Mouse (Mus musculus) brain, embryonic 14.5 days (tissue): Measurements from ENCODE around the gene Faap100.

ENCODE experiments used
- CTCF ChIP-seq: fragments of 200-500 bp; IDR thresholded peaks from 2 replicates; pipeline ENCODE4 v1.5.1; 2012; ENCODE audit warnings: inconsistent platforms, mild to moderate bottlenecking, moderate library complexity, borderline replicate concordance; ENCODE audit not compliant: insufficient read depth, insufficient read length; ENCODE audit errors: extremely low read depth
- POLR2A ChIP-seq: fragments of 200-500 bp; IDR thresholded peaks from 2 replicates; pipeline ENCODE4 v1.6.1; 2012; ENCODE audit warnings: mild to moderate bottlenecking, inconsistent platforms, borderline replicate concordance; ENCODE audit not compliant: poor library complexity, insufficient read depth, insufficient read length, severe bottlenecking; ENCODE audit errors: extremely low read depth

- TF ChIP-seq CTCF = no peak
- no peak for TF ChIP-seq POLR2A
Observed at GRCm38 (mm10) chr11:120350711-120351110, 27.9 kb downstream of the Faap100 start.
